ENCODE assay signal across 7 mouse cellular contexts in genomic region chr14:31233070-31233995, GRCm38 (mm10). TPM values are rescaled to one million over a fixed set of nuclear protein-coding genes. Genes with fewer than 3 reads are reported as not detected.
A peak's percentile ranks its signal among the peaks of the same experiment; 100 is the strongest.
DNase-seq lines count a peak whose midpoint lies in the region; ATAC-seq lines count a peak whose summit lies in the region.

No protein-coding gene starts in this region.

- peak; percentile 64 for ATAC-seq in midbrain, embryonic 13.5 days
- ATAC-seq in midbrain, embryonic 16.5 days: no peak
- peak; percentile 51; the same call in 1 of the 2 replicates for ATAC-seq in hindbrain, embryonic 14.5 days (ENCODE audit: low FRiP score)
- 0 out of 2 replicates have a peak, but pooled peaks have one; percentile 27 for ATAC-seq in liver, embryonic 15.5 days (ENCODE audit: insufficient read depth)

- H3K9ac ChIP-seq in midbrain, embryonic 13.5 days (replicated peaks): no peak overlapping the region
- H3K9ac ChIP-seq in midbrain, embryonic 16.5 days (ENCODE audit: low read depth, low read length): no peak overlapping the region
- H3K9ac ChIP-seq in hindbrain, embryonic 14.5 days: no peak overlapping the region
- H3K9ac ChIP-seq in liver, embryonic 15.5 days: no peak overlapping the region

- no peaks in the 10 kb centered on the region for H3K36me3 ChIP-seq in midbrain, embryonic 13.5 days
- no peaks in the 10 kb centered on the region for H3K36me3 ChIP-seq in midbrain, embryonic 16.5 days (ENCODE audit: control insufficient read depth, insufficient read depth, low read length)
- no peaks in the 10 kb centered on the region for H3K36me3 ChIP-seq in hindbrain, embryonic 14.5 days (replicated peaks; ENCODE audit: control insufficient read depth, insufficient read depth)
- no peaks in the 10 kb centered on the region for H3K36me3 ChIP-seq in liver, embryonic 15.5 days (replicated peaks)

- 89% methylated on average over 14 of the region's 14 CpGs for WGBS in midbrain, embryonic 13.5 days
- WGBS in midbrain, embryonic 16.5 days: 86% methylated on average over 14 of the region's 14 CpGs
- 85% methylated on average over 14 of the region's 14 CpGs for WGBS in hindbrain, embryonic 14.5 days
- WGBS in liver, embryonic 15.5 days (ENCODE audit: insufficient replicate concordance): 43% methylated on average over 14 of the region's 14 CpGs

- 0 out of 2 replicates have a peak, but pooled peaks cover 8% of the 10 kb centered on the region for H3K4me1 ChIP-seq in midbrain, embryonic 13.5 days (replicated peaks)
- no peaks in the 10 kb centered on the region for H3K4me1 ChIP-seq in midbrain, embryonic 16.5 days (ENCODE audit: control insufficient read depth, insufficient read depth, low read length)
- H3K4me1 ChIP-seq in hindbrain, embryonic 14.5 days (replicated peaks; ENCODE audit: control insufficient read depth, insufficient read depth, low read length): 0 out of 2 replicates have a peak, but pooled peaks cover 3% of the 10 kb centered on the region
- peaks cover 19% of the 10 kb centered on the region; the same call in 1 of the 2 replicates for H3K4me1 ChIP-seq in liver, embryonic 15.5 days (replicated peaks)

- no peaks in the 10 kb centered on the region for H3K27me3 ChIP-seq in midbrain, embryonic 13.5 days
- H3K27me3 ChIP-seq in midbrain, embryonic 16.5 days (ENCODE audit: control insufficient read depth, insufficient read depth, low read depth, low read length): no peaks in the 10 kb centered on the region
- no peaks in the 10 kb centered on the region for H3K27me3 ChIP-seq in hindbrain, embryonic 14.5 days (ENCODE audit: control insufficient read depth, insufficient read depth, low read length)
- H3K27me3 ChIP-seq in liver, embryonic 15.5 days: peaks cover 30% of the 10 kb centered on the region

- H3K4me3 ChIP-seq in midbrain, embryonic 13.5 days (replicated peaks): no peak overlapping the region
- H3K4me3 ChIP-seq in midbrain, embryonic 16.5 days (ENCODE audit: low read depth, low read length): no peak overlapping the region
- H3K4me3 ChIP-seq in hindbrain, embryonic 14.5 days (replicated peaks; ENCODE audit: low read length): no peak overlapping the region
- no peak overlapping the region for H3K4me3 ChIP-seq in liver, embryonic 15.5 days (replicated peaks)

- DNase-seq in hindbrain, embryonic 14.5 days (ENCODE audit: low spot score): no peak
- DNase-seq in right cerebral cortex, adult 2 months (ENCODE audit: low spot score in 2 of 2): no peak
- no peak for DNase-seq in urinary bladder, postnatal 36 days (ENCODE audit: low spot score in 2 of 2)
- no peak for DNase-seq in thymus, postnatal 4 days

- H3K9me3 ChIP-seq in midbrain, embryonic 13.5 days: no peaks in the 10 kb centered on the region
- no peaks in the 10 kb centered on the region for H3K9me3 ChIP-seq in midbrain, embryonic 16.5 days (replicated peaks; ENCODE audit: control insufficient read depth, low read length, poor library complexity, severe bottlenecking)
- H3K9me3 ChIP-seq in hindbrain, embryonic 14.5 days (ENCODE audit: control insufficient read depth, low read length): no peaks in the 10 kb centered on the region
- no peaks in the 10 kb centered on the region for H3K9me3 ChIP-seq in liver, embryonic 15.5 days (replicated peaks)

- no peak overlapping the region for H3K27ac ChIP-seq in midbrain, embryonic 13.5 days
- H3K27ac ChIP-seq in midbrain, embryonic 16.5 days (ENCODE audit: low read length): no peak overlapping the region
- H3K27ac ChIP-seq in hindbrain, embryonic 14.5 days: no peak overlapping the region
- H3K27ac ChIP-seq in liver, embryonic 15.5 days (replicated peaks): no peak overlapping the region

- H3K4me2 ChIP-seq in midbrain, embryonic 13.5 days (replicated peaks): no peak overlapping the region
- H3K4me2 ChIP-seq in midbrain, embryonic 16.5 days (ENCODE audit: low read length): no peak overlapping the region
- no peak overlapping the region for H3K4me2 ChIP-seq in hindbrain, embryonic 14.5 days (replicated peaks)
- H3K4me2 ChIP-seq in liver, embryonic 15.5 days: no peak overlapping the region

RNA-seq across cellular contexts. Expression of gene Sema3g, which starts 15.7 kb away (rescaled TPM):
- 0.76 and 0.83 TPM in 2 replicates for polyA plus RNA-seq in midbrain, embryonic 13.5 days (2015; fragmentation: Nextera tagmentation; extraction: Ambion mirVana)
- polyA plus RNA-seq in midbrain, embryonic 16.5 days (2015; fragmentation: Nextera tagmentation; extraction: Ambion mirVana): 0.46 and 0.61 TPM in 2 replicates
- polyA plus RNA-seq in hindbrain, embryonic 14.5 days (2014; fragmentation: Nextera tagmentation; extraction: Ambion mirVana): 0.27 and 0.32 TPM in 2 replicates
- polyA plus RNA-seq in liver, embryonic 15.5 days (2015; fragmentation: Nextera tagmentation; extraction: Ambion mirVana): 0.03 and 0.08 TPM in 2 replicates

RNA-seq across cellular contexts. Expression of gene Nisch, which starts 16.6 kb away (rescaled TPM):
- 354 and 385 TPM in 2 replicates for polyA plus RNA-seq in midbrain, embryonic 13.5 days (2015; fragmentation: Nextera tagmentation; extraction: Ambion mirVana)
- polyA plus RNA-seq in midbrain, embryonic 16.5 days (2015; fragmentation: Nextera tagmentation; extraction: Ambion mirVana): 354 and 388 TPM in 2 replicates
- 304 and 309 TPM in 2 replicates for polyA plus RNA-seq in hindbrain, embryonic 14.5 days (2014; fragmentation: Nextera tagmentation; extraction: Ambion mirVana)
- 92.3 and 115 TPM in 2 replicates for polyA plus RNA-seq in liver, embryonic 15.5 days (2015; fragmentation: Nextera tagmentation; extraction: Ambion mirVana)

RNA-seq across cellular contexts. Expression of gene Phf7, which starts 17.8 kb away (rescaled TPM):
- polyA plus RNA-seq in midbrain, embryonic 13.5 days (2015; fragmentation: Nextera tagmentation; extraction: Ambion mirVana): 12.7 and 13.2 TPM in 2 replicates
- polyA plus RNA-seq in midbrain, embryonic 16.5 days (2015; fragmentation: Nextera tagmentation; extraction: Ambion mirVana): 10.2 and 10.8 TPM in 2 replicates
- 10.4 and 10.7 TPM in 2 replicates for polyA plus RNA-seq in hindbrain, embryonic 14.5 days (2014; fragmentation: Nextera tagmentation; extraction: Ambion mirVana)
- polyA plus RNA-seq in liver, embryonic 15.5 days (2015; fragmentation: Nextera tagmentation; extraction: Ambion mirVana): 5.6 and 6.3 TPM in 2 replicates

RNA-seq across cellular contexts. Expression of gene Bap1, which starts 17.9 kb away (rescaled TPM):
- 127 and 133 TPM in 2 replicates for polyA plus RNA-seq in midbrain, embryonic 13.5 days (2015; fragmentation: Nextera tagmentation; extraction: Ambion mirVana)
- polyA plus RNA-seq in midbrain, embryonic 16.5 days (2015; fragmentation: Nextera tagmentation; extraction: Ambion mirVana): 116 and 125 TPM in 2 replicates
- 93.3 and 94.1 TPM in 2 replicates for polyA plus RNA-seq in hindbrain, embryonic 14.5 days (2014; fragmentation: Nextera tagmentation; extraction: Ambion mirVana)
- 35.8 and 37.6 TPM in 2 replicates for polyA plus RNA-seq in liver, embryonic 15.5 days (2015; fragmentation: Nextera tagmentation; extraction: Ambion mirVana)

RNA-seq across cellular contexts. Expression of gene Tnnc1, which starts 25.2 kb away (rescaled TPM):
- polyA plus RNA-seq in midbrain, embryonic 13.5 days (2015; fragmentation: Nextera tagmentation; extraction: Ambion mirVana): 1.1 and 1.9 TPM in 2 replicates
- polyA plus RNA-seq in midbrain, embryonic 16.5 days (2015; fragmentation: Nextera tagmentation; extraction: Ambion mirVana): 2.4 and 3.3 TPM in 2 replicates
- polyA plus RNA-seq in hindbrain, embryonic 14.5 days (2014; fragmentation: Nextera tagmentation; extraction: Ambion mirVana): 2.4 and 3.2 TPM in 2 replicates
- 66.4 and 66.7 TPM in 2 replicates for polyA plus RNA-seq in liver, embryonic 15.5 days (2015; fragmentation: Nextera tagmentation; extraction: Ambion mirVana)
